Mouse (Mus musculus) limb, embryonic 12.5 days (tissue): Measurements from ENCODE around the gene Hoxb2. TPM values are rescaled to one million over a fixed set of nuclear protein-coding genes. Genes with fewer than 3 reads are reported as not detected.

Source experiments
- ATAC-seq: fragments of 200-750 bp; cut with Nextera tagmentation; 2 replicates; pipeline ENCODE4 v1.8.0; 2017; ENCODE audit warnings: low read depth, moderate TSS enrichment; ENCODE audit not compliant: insufficient number of reproducible peaks, insufficient read depth, low FRiP score, low TSS enrichment
- H3K27ac ChIP-seq: fragments of 300-500 bp; sonication (generic); 2 replicates; pipeline ENCODE4 v1.5.1; 2016; ENCODE audit warnings: mild to moderate bottlenecking, moderate library complexity
- H3K27me3 ChIP-seq: fragments of 300-500 bp; sonication (generic); 2 replicates; pipeline ENCODE4 v1.6.1; 2016; ENCODE audit warnings: mild to moderate bottlenecking, moderate library complexity
- H3K36me3 ChIP-seq: fragments of 300-500 bp; sonication (generic); 2 replicates; pipeline ENCODE4 v1.6.1; 2016; ENCODE audit warnings: mild to moderate bottlenecking, moderate library complexity
- H3K4me1 ChIP-seq: fragments of 300-500 bp; sonication (generic); replicated peaks from 2 replicates; pipeline ENCODE4 v1.6.1; 2016
- H3K4me2 ChIP-seq: fragments of 300-500 bp; sonication (generic); 2 replicates; pipeline ENCODE4 v1.6.1; 2016; ENCODE audit warnings: mild to moderate bottlenecking, moderate library complexity
- H3K4me3 ChIP-seq: fragments of 300-500 bp; sonication (generic); replicated peaks from 2 replicates; pipeline ENCODE4 v1.5.1; 2016; ENCODE audit warnings: mild to moderate bottlenecking
- H3K9ac ChIP-seq: fragments of 300-500 bp; sonication (generic); replicated peaks from 2 replicates; pipeline ENCODE4 v1.6.1; 2016; ENCODE audit warnings: mild to moderate bottlenecking, moderate library complexity
- H3K9me3 ChIP-seq: fragments of 300-500 bp; sonication (generic); 2 replicates; pipeline ENCODE4 v1.6.1; 2016; ENCODE audit warnings: mild to moderate bottlenecking, moderate library complexity
- WGBS: fragments of 180-500 bp; shearing (Covaris S2); methylation state at CpG from one replicate; pipeline ENCODE4 v1.1.7; 2016; 5-methylcytosine and 5-hydroxymethylcytosine counted together
- polyA plus RNA-seq: library from polyadenylated mRNA; unstranded; fragments of >200 nt; fragmentation: Nextera tagmentation; extraction: Ambion mirVana; gene quantifications from 2 replicates; pipeline ENCODE4 v1.2.1, GENCODE M21; 2016

The Hoxb2 gene
- polyA plus RNA-seq, 1 experiment from 2014 or later: 6.0 TPM

DNA sequence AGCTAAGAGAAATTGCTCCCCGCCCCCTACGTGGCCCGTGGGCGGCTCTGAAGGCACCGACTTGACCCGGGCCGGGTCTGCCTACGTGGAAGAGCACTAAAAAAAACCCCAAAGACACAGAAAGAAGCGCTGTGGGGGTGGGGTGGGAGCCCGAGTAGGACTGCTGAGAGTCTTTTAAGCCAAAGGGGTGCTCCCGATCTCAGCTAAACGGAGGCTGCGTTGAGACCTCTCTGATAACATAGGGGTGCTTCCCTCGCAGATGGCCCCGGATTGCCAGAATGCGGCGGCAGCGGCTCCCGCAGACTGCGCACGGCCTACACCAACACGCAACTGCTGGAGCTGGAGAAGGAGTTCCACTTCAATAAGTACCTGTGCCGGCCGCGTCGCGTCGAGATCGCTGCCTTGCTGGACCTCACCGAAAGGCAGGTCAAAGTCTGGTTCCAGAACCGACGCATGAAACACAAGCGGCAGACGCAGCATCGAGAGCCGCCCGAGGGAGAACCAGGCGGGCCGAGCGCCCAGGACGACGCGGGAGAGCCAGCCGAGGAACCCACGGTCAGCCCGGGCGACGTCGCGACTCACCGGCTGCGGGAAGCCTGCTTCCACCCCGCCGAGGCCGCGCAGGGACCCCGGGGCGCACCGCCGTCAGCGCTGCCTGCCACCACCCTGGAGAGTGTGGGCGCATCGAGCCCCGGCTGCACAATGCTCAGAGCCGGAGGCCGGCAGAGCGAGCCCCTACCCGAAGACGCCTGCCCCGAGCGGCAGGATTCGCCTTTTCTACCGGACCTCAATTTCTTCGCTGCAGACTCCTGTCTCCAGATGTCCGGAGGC lies 2.6 kb downstream of the Hoxb2 start:
- H3K4me3 ChIP-seq: peak overlapping the region; percentile 46
- peak overlapping the region; percentile 66 for H3K9ac ChIP-seq
- H3K4me2 ChIP-seq: peak overlapping the region; percentile 62
- ATAC-seq: no peak
- H3K36me3 ChIP-seq: no peaks in the 10 kb centered on the region
- WGBS: under 1% methylated on average over 75 of the region's 75 CpGs
- peaks cover 84% of the 10 kb centered on the region for H3K27me3 ChIP-seq
- peaks cover 28% of the 10 kb centered on the region for H3K4me1 ChIP-seq
- peak overlapping the region; percentile 78 for H3K27ac ChIP-seq
- no peaks in the 10 kb centered on the region for H3K9me3 ChIP-seq

DNA sequence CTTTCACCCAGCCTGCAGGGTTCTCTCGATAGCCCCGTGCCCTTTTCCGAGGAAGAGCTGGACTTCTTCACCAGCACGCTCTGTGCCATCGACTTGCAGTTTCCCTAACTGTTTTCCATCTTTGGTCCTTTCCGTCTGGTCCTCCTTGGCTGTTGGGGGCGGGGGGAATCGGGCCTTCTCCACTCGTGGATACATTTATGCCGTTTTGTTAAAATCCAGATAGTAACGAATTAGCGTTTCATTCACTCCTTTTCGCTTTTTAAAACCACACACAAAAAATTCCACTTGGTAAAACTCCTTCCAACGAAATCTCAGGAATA lies 3.2 kb downstream of the Hoxb2 start:
- Histone ChIP-seq H3K36me3 (no peaks in the 10 kb centered on the region), H3K27ac (peak overlapping the region; percentile 78; the same call in 1 of the 2 replicates), H3K4me3 (peak overlapping the region; percentile 46), H3K4me1 (peaks cover 28% of the 10 kb centered on the region), H3K27me3 (peaks cover 82% of the 10 kb centered on the region), H3K9ac (peak overlapping the region; percentile 66), H3K9me3 (no peaks in the 10 kb centered on the region), H3K4me2 (peak overlapping the region; percentile 62)
- under 1% methylated on average over 14 of the region's 14 CpGs for WGBS
- no peak for ATAC-seq

DNA sequence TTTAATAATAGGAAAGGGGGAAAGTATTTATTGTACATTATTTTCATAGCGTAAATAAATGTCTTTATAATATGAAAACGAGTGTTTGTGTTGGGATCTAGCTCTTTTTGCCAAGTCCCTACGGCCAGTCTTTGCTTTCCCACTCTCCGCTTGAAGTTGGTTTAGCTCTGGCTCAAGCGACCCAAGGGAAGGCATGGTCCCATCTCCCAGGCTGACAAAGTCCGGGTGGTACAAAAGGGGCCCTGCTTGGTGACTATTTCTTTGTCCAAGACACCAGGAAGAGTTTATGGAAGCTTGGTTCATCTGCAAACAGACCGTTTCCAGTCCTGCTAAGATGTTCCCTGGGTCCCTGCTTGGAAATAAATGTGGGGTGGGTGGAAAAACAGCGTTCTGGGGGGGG lies 3.6 kb downstream of the Hoxb2 start:
- Histone ChIP-seq H3K9me3 (no peaks in the 10 kb centered on the region), H3K36me3 (no peaks in the 10 kb centered on the region), H3K4me3 (peak overlapping the region; percentile 38), H3K27me3 (peaks cover 77% of the 10 kb centered on the region), H3K4me1 (peaks cover 28% of the 10 kb centered on the region), H3K27ac (peak overlapping the region; percentile 67; the same call in 1 of the 2 replicates), H3K4me2 (peak overlapping the region; percentile 63), H3K9ac (peak overlapping the region; percentile 52; the same call in 1 of the 2 replicates)
- no peak for ATAC-seq
- WGBS: 6% methylated on average over 8 of the region's 8 CpGs

DNA sequence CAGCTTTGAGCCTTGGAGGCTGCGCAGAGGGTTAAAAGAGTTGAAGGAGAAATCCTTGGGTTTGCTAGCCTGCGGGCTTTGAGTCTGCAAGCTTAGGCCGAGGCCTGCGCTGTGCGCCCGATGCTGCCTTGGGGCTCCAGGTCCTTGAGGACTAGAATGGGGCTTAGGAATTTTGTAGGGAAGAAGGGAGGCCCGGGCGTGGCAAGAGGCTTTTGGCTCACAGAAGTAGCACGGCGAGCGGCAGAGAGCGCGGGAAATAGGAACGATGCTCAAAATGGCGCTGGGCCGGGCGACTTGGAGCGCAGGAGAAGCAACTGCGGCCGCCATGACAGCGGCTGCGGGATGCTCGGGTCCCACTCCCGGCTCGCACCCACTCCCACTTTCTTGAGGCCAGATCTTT lies 4.1 kb downstream of the Hoxb2 start:
- 0 out of 2 replicates have a peak, but pooled peaks have one; percentile 41 for ATAC-seq
- peak overlapping the region; percentile 63 for H3K4me2 ChIP-seq
- H3K27ac ChIP-seq: peak overlapping the region; percentile 67; the same call in 1 of the 2 replicates
- H3K9ac ChIP-seq: peak overlapping the region; percentile 52
- H3K9me3 ChIP-seq: peaks cover under 1% of the 10 kb centered on the region; the same call in 1 of the 2 replicates
- no peaks in the 10 kb centered on the region for H3K36me3 ChIP-seq
- peaks cover 28% of the 10 kb centered on the region for H3K4me1 ChIP-seq
- peak overlapping the region; percentile 38 for H3K4me3 ChIP-seq
- WGBS: under 1% methylated on average over 25 of the region's 25 CpGs
- H3K27me3 ChIP-seq: peaks cover 73% of the 10 kb centered on the region

- Histone ChIP-seq H3K36me3 (no peaks in the 10 kb centered on the region), H3K4me2 (peak overlapping the region; percentile 63), H3K4me3 (peak overlapping the region; percentile 38), H3K4me1 (peaks cover 28% of the 10 kb centered on the region), H3K9me3 (peaks cover 5% of the 10 kb centered on the region; the same call in 1 of the 2 replicates), H3K27me3 (peaks cover 68% of the 10 kb centered on the region), H3K27ac (0 out of 2 replicates have a peak overlapping the region, but pooled peaks have one; percentile 67), H3K9ac (peak overlapping the region; percentile 52; the same call in 1 of the 2 replicates)
- no peak for ATAC-seq
- WGBS: 5% methylated on average over 9 of the region's 9 CpGs
Observed at GRCm38 (mm10) chr11:96354801-96355311, 4.5 kb downstream of the Hoxb2 start.

GRCm38 (mm10) chr11:96363807-96364206 lies 13.5 kb downstream of the Hoxb2 start:
- H3K4me1 ChIP-seq: no peaks in the 10 kb centered on the region; the same call in 1 of the 2 replicates
- no peaks in the 10 kb centered on the region for H3K36me3 ChIP-seq
- H3K27me3 ChIP-seq: peaks cover 76% of the 10 kb centered on the region
- H3K27ac ChIP-seq: no peak overlapping the region
- ATAC-seq: no peak
- peaks cover 5% of the 10 kb centered on the region; the same call in 1 of the 2 replicates for H3K9me3 ChIP-seq
- no peak overlapping the region for H3K4me3 ChIP-seq
- no peak overlapping the region for H3K9ac ChIP-seq
- WGBS: 5% methylated on average over 5 of the region's 5 CpGs
- no peak overlapping the region for H3K4me2 ChIP-seq

- H3K36me3 ChIP-seq: no peaks in the 10 kb centered on the region
- peak within 1 kb of the TSS; percentile 28 for H3K4me2 ChIP-seq
- H3K9ac ChIP-seq: no peak within 1 kb of the TSS
- ATAC-seq: no peak
- H3K27ac ChIP-seq: no peak within 1 kb of the TSS
- peaks cover 92% of the 10 kb centered on the region for H3K27me3 ChIP-seq
- H3K4me3 ChIP-seq: peak within 1 kb of the TSS; percentile 6; the same call in 1 of the 2 replicates
- 2% methylated on average over 26 of the region's 26 CpGs for WGBS
- H3K9me3 ChIP-seq: no peaks in the 10 kb centered on the region
- no peaks in the 10 kb centered on the region; the same call in 1 of the 2 replicates for H3K4me1 ChIP-seq
Observed at GRCm38 (mm10) chr11:96365441-96366091, 15.2 kb downstream of the Hoxb2 start, which contains the start of gene Hoxb1. Gene Hoxb1 (plus strand): TSS chr11:96365752.

DNA sequence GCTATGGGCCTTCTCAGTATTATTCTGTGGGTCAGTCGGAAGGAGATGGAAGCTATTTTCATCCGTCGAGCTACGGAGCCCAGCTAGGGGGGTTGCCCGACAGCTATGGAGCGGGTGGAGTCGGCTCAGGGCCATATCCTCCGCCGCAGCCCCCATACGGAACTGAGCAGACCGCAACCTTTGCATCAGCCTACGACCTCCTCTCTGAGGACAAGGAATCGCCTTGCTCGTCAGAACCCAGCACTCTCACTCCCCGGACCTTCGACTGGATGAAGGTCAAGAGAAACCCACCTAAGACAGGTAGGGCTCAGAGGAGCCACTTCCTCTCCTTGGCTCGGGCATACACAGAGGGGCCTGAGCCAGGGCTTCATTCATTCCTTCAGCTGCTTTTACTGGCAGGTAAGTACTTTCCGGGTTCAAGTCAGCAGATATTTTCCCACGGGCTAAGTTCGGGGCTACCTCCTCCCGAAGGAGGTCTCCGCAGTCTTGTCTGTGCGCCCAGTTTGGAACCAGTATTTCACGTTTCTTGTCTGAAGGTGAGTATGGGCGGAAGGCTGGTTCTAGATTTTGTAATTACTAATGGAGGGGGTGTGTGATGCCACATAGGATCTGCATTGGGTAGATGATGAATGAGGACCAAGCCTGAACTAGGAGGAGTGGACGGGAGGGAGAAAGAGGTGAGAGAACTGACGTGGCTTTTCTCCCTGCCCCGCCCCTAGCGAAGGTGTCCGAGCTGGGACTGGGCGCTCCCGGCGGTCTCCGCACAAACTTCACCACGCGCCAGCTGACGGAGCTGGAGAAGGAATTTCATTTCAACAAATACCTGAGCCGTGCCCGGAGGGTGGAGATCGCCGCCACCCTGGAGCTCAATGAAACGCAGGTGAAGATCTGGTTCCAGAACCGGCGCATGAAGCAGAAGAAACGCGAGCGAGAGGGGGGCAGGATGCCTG lies 16.0 kb downstream of the Hoxb2 start:
- H3K9me3 ChIP-seq: no peaks in the 10 kb centered on the region
- H3K27me3 ChIP-seq: peaks cover 96% of the 10 kb centered on the region
- no peak overlapping the region for H3K9ac ChIP-seq
- H3K27ac ChIP-seq: no peak overlapping the region
- WGBS: 1% methylated on average over 47 of the region's 47 CpGs
- H3K4me1 ChIP-seq: no peaks in the 10 kb centered on the region; the same call in 1 of the 2 replicates
- H3K4me3 ChIP-seq: peak overlapping the region; percentile 6; the same call in 1 of the 2 replicates
- no peaks in the 10 kb centered on the region for H3K36me3 ChIP-seq
- no peak for ATAC-seq
- H3K4me2 ChIP-seq: peak overlapping the region; percentile 28

DNA sequence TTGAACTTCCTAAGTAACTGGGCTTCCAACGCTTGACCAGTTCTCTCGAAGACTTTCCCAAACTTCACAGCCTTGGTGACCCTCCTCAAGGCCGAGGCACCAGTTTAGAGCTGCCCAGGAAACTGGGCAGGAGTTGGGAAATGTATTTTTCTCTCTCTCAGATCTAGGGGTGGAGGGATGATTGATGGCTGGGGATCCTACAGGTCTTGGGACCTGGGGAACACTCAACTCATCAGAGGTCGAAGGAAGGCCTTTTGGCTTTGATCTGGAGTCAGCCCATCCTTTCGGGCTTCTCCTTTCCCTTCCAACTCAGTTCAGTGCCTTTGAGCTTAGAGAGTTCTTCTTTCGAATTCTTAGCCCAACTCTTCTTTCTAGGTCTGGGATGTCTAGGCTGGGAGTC lies 16.8 kb downstream of the Hoxb2 start:
- Histone ChIP-seq H3K4me1 (no peaks in the 10 kb centered on the region; the same call in 1 of the 2 replicates), H3K27me3 (peaks cover 95% of the 10 kb centered on the region), H3K9me3 (no peaks in the 10 kb centered on the region), H3K36me3 (no peaks in the 10 kb centered on the region), H3K9ac (no peak overlapping the region), H3K4me2 (peak overlapping the region; percentile 28; the same call in 1 of the 2 replicates), H3K27ac (no peak overlapping the region), H3K4me3 (no peak overlapping the region)
- no peak for ATAC-seq
- WGBS: 10% methylated on average over 6 of the region's 6 CpGs

- H3K4me3 ChIP-seq: no peak overlapping the region
- no peaks in the 10 kb centered on the region for H3K36me3 ChIP-seq
- H3K4me1 ChIP-seq: no peaks in the 10 kb centered on the region; the same call in 1 of the 2 replicates
- H3K9me3 ChIP-seq: no peaks in the 10 kb centered on the region
- ATAC-seq: no peak
- 12% methylated on average over 5 of the region's 5 CpGs for WGBS
- H3K9ac ChIP-seq: no peak overlapping the region
- H3K4me2 ChIP-seq: no peak overlapping the region
- H3K27me3 ChIP-seq: peaks cover 96% of the 10 kb centered on the region
- H3K27ac ChIP-seq: no peak overlapping the region
Observed at GRCm38 (mm10) chr11:96368686-96369085, 18.4 kb downstream of the Hoxb2 start.
